Mouse (Mus musculus) stomach, postnatal 0 days (tissue): ENCODE results near the gene Smok2b.
"Not testable (repeated sequence)": the region's sequence is repeated elsewhere in the genome, so short reads cannot be mapped to it uniquely, and the experiment has no call there.

Experiments used
- CTCF ChIP-seq: IDR thresholded peaks from 2 replicates; pipeline ENCODE4 v1.5.1; 2016; ENCODE audit warnings: antibody characterized with exemption, low read depth, mild to moderate bottlenecking, moderate library complexity
- EP300 ChIP-seq: optimal IDR thresholded peaks from 2 replicates; pipeline ENCODE3; 2016; ENCODE audit warnings: antibody characterized with exemption

- not testable (repeated sequence) for TF ChIP-seq CTCF, EP300
Observed at GRCm38 (mm10) chr17:13240807-13241727, 11.0 kb downstream of the Smok2b start.
